Mouse (Mus musculus): Measurements from ENCODE around the gene Tulp3. TPM values are rescaled to one million over a fixed set of nuclear protein-coding genes. Genes with fewer than 3 reads are reported as not detected.
A peak's percentile ranks its signal among the peaks of the same experiment; 100 is the strongest.

Gene Tulp3
- polyA plus RNA-seq, 1 experiment from 2014 or later: 23.4 TPM

DNA sequence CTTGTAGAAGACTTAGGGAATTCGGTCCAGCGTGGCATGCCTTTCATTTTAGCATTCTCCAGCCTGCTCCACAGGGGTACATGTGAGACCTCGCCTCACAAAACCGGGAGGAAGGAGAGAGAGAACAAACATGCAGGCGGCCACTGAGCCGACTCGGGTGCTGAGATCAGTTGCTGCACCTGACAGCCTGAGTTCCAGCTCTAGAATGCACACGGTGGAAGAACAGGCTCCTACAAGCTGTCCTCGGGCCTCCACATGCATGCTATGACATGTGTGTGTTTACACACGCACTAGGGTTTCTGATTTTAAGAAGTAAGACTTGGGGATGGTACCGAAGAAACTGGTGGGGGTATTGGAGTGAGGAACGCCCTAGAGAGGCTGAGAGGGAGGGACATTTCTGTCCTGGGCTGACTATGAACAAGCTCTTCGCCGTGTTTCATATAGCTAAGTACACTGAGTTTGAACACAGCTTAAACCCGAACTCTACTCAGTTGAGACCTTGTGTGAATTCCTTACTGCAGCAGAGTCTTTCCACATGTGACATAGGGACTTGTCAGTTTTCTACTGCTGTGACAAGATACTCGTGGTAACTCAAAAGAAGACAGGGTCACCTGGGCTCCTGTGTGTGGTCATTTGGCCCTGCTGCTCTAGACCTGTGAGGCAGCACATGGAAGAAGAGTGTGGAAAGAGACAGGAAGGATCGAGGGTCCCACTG is 20.9 kb upstream of the Tulp3 start:
- H3K27ac ChIP-seq (replicated peaks): no peak overlapping the region
- peaks cover 62% of the 10 kb centered on the region for H3K36me3 ChIP-seq (replicated peaks)
- whole genome bisulfite sequencing: 90% methylated on average over 17 of the region's 17 CpGs
- no peak overlapping the region for H3K4me3 ChIP-seq
- no peaks in the 10 kb centered on the region for H3K27me3 ChIP-seq (replicated peaks; ENCODE audit: low read depth, poor library complexity, severe bottlenecking)
- DNase-seq (ENCODE audit: low spot score): no peak
- peaks cover 24% of the 10 kb centered on the region for H3K4me1 ChIP-seq
- no peaks in the 10 kb centered on the region for H3K9me3 ChIP-seq

DNA sequence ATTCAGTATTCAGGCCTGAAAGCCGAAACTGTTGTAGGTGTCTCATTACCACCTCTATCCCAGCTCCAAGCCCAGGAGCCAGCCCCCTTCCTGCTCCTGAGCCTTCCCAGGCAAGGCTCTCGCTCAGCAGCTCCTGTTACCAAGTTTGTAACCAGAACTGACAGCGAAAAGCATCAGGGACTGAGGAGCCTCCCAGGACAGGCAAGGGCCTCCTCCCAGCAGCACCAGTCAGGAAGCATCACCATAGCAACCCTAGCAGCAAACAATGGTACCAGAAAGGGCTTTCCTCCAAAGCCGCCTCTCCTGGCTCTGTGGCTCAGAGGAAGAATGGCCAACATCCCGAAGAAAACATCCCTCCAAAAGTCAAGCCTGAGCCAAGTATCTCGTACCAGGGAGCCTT is 19.5 kb upstream of the Tulp3 start, which contains the start of the genes Tex52 and Gm44596:
TSS of gene Tex52 (plus strand) at position 265 of the 400 bp plus-strand sequence.
TSS of gene Gm44596 (plus strand) at position 312 of the 400 bp plus-strand sequence.
- DNase-seq (ENCODE audit: low spot score): peak; percentile 64
- no peaks in the 10 kb centered on the region for H3K9me3 ChIP-seq
- H3K4me3 ChIP-seq: peak within 1 kb of the TSS; percentile 22; the same call in 1 of the 2 replicates
- H3K27ac ChIP-seq (replicated peaks): peak within 1 kb of the TSS; percentile 48; the same call in 1 of the 2 replicates
- 36% methylated on average over 6 of the region's 6 CpGs for WGBS
- no peaks in the 10 kb centered on the region for H3K27me3 ChIP-seq (replicated peaks; ENCODE audit: low read depth, poor library complexity, severe bottlenecking)
- peaks cover 24% of the 10 kb centered on the region for H3K4me1 ChIP-seq
- peaks cover 75% of the 10 kb centered on the region for H3K36me3 ChIP-seq (replicated peaks)

DNA sequence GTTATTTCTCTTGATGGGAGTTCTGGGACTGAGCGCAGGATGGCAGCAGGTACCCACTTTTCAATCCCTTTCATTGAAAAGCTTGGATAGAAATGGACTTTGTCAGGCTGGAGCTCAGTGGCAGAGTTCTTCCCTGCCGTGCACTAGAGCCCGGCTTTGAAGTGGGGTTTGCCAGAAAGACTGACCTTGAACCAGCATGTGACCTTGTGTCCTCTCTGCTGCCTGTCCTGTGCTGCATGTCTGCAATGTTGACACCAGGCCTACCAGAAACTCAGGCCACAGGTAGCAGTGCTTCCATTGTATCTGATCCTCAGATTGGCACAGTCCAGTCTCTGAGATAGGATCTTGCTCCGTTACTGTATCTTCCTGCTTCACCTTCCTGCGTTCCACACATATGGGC is 14.4 kb upstream of the Tulp3 start:
- no peak overlapping the region for H3K4me3 ChIP-seq
- WGBS: 95% methylated on average over 5 of the region's 5 CpGs

DNA sequence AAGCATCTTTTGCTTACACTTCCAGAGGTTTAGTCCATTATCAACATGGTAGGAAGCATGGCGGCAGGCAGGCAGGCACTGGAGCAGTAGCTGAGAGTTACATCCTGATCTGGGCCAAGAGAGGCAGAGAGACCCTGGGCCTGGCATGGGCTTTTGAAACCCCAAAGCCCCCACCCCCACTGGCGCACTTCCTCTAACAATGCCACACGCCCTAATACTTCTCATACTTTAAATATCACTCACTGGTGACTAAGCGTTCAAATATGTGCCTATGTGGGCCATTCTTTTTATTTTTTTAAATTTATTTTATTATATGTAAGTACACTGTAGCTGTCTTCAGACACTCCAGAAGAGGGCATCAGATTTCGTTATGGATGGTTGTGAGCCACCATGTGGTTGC is 10.8 kb upstream of the Tulp3 start:
- WGBS: 96% methylated on average over 5 of the region's 5 CpGs
- H3K27ac ChIP-seq (replicated peaks): no peak overlapping the region
- no peaks in the 10 kb centered on the region for H3K9me3 ChIP-seq
- no peak for DNase-seq (ENCODE audit: low spot score)
- peaks cover 72% of the 10 kb centered on the region for H3K36me3 ChIP-seq (replicated peaks)
- H3K27me3 ChIP-seq (replicated peaks; ENCODE audit: low read depth, poor library complexity, severe bottlenecking): no peaks in the 10 kb centered on the region
- H3K4me3 ChIP-seq: no peak overlapping the region
- peaks cover 23% of the 10 kb centered on the region for H3K4me1 ChIP-seq

More for the DNA sequence above, 14.4 kb upstream of the Tulp3 start:
- no peak for DNase-seq (ENCODE audit: low spot score)
- Histone ChIP-seq H3K27ac (replicated peaks) (no peak overlapping the region), H3K36me3 (replicated peaks) (peaks cover 100% of the 10 kb centered on the region), H3K27me3 (replicated peaks; ENCODE audit: low read depth, poor library complexity, severe bottlenecking) (no peaks in the 10 kb centered on the region), H3K4me1 (peaks cover 23% of the 10 kb centered on the region), H3K9me3 (no peaks in the 10 kb centered on the region)

DNA sequence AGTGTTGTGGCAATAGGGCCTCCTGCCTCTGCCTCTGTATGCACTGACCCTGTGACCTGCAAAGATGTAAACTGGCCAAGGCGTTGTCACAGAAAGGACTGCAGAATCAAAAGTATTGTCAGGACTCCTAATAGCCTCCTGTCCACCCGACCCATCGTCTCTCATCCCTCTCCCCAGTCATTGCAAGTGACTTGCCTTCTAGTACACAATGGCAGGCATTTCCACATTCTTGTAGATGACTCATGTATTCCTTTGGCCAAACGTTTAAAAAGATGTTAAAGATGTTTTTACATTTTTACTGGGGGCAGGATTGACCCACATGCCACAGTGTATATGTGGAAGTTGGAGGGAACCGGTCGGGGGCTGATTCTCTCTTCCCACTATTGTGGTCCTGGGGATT is 9.1 kb upstream of the Tulp3 start:
- Histone ChIP-seq H3K4me3 (peak overlapping the region; percentile 21; the same call in 1 of the 2 replicates), H3K4me1 (peaks cover 40% of the 10 kb centered on the region), H3K36me3 (replicated peaks) (peaks cover 63% of the 10 kb centered on the region), H3K9me3 (no peaks in the 10 kb centered on the region), H3K27ac (replicated peaks) (no peak overlapping the region), H3K27me3 (replicated peaks; ENCODE audit: low read depth, poor library complexity, severe bottlenecking) (no peaks in the 10 kb centered on the region)
- DNase-seq (ENCODE audit: low spot score): no peak
- WGBS: 85% methylated on average over 6 of the region's 6 CpGs

DNA sequence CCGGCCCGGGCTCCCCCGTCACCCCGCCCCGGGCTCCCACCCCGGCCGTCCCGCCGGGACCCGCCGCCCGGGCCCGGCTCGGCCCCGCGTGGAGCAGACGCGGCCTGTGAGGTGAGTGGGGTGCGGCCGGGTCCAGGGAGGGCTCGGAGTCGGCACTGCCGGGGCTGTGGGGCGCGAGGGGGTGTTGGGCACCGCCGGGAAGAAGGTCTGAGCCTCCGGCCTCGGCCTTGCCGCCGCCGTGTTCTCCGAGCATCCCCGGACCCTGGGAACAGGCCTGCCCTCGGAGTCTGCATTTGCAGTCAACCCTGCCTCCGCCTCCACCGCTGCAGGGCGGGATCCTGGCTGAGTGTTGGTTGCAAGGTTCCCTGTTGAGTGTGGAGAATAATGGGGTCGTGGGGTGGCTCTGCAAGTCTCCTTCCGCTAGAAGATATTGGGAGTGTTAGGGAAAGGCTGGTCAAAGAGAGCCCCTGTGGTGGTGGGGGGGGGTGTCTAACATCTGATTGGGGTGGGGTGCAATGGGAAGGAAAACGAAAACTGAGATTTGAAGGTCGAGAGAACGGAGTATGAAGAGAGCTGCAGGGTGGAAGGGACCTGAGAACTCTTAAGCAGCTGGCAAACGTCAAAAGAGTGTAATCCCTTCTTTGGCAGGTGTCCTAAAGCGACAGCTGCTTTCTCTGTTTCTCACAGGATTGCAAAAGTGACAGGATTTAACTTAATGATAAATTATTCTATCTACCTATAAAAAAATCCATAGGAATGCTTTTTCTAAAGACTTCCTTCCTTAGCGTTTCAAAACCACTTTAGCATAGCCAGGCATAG is 7.6 kb upstream of the Tulp3 start:
- Histone ChIP-seq H3K36me3 (replicated peaks) (peaks cover 59% of the 10 kb centered on the region), H3K4me1 (peaks cover 43% of the 10 kb centered on the region)

DNA sequence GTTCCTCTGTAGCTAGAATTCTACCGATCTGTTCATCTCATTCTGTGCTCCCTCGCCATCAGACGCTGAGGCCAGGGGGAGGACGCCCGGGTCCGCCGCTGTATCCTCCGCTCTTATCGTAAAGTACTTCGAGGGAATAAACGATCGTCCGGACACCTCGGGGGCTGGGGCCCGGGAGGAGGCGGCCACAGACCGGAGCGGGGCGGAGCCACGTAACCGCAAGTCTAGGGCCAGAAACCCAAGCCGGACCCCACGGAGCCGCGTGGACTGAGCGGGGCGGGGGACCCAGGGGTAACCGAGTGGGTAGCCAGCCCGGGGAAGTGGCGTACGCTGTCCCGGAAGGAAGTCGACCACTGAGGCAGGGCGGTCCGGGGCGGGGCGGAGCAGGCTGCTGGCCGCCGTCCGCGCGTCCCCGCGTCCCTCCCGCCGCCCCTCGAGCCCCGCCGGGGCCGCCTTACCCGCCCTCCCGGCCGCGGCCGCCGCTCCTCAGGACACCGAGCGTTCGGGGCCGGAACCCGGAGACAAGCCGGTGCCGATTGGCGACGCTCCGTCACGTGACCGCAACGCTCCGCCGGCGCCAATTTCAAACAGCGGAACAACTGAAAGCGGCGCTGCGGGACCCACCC is 6.8 kb upstream of the Tulp3 start, which contains the start of the genes Rhno1 and Foxm1:
TSS of gene Rhno1 (minus strand) at position 531 of the 626 bp plus-strand sequence.
TSS of gene Foxm1 (plus strand) at position 587 of the 626 bp plus-strand sequence.
- peak within 1 kb of the TSS; percentile 88 for H3K4me3 ChIP-seq
- no peaks in the 10 kb centered on the region for H3K9me3 ChIP-seq
- peaks cover 59% of the 10 kb centered on the region for H3K36me3 ChIP-seq (replicated peaks)
- under 1% methylated on average over 75 of the region's 76 CpGs for WGBS
- peaks cover 43% of the 10 kb centered on the region for H3K4me1 ChIP-seq
- DNase-seq (ENCODE audit: low spot score): peak; percentile 92
- peak within 1 kb of the TSS; percentile 96 for H3K27ac ChIP-seq (replicated peaks)
- H3K27me3 ChIP-seq (replicated peaks; ENCODE audit: low read depth, poor library complexity, severe bottlenecking): no peaks in the 10 kb centered on the region

More for the DNA sequence above, 7.6 kb upstream of the Tulp3 start:
- DNase-seq (ENCODE audit: low spot score): no peak
- Histone ChIP-seq H3K27ac (replicated peaks) (peak overlapping the region; percentile 96), H3K4me3 (peak overlapping the region; percentile 88), H3K9me3 (no peaks in the 10 kb centered on the region), H3K27me3 (replicated peaks; ENCODE audit: low read depth, poor library complexity, severe bottlenecking) (no peaks in the 10 kb centered on the region)
- 1% methylated on average over 46 of the region's 46 CpGs for WGBS

DNA sequence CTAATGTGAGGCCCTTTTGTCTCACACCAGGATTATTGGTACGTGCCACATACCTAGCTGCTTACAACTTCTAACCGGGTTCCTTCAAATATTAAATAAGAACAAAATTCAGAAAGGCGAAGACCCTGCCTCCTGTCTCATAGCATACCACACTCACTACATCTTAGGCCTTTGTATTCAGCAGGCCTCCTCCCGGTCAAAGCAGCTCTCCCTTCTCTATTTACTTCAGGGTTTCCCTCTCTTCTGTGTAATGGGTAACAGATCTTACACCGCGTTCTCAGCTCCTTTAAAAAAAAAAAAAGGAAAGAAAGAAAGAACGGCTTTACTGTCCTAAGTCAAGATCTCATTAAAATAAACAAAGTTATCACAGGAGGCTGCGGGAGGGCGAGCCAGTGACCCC is 6.2 kb upstream of the Tulp3 start:
- H3K27me3 ChIP-seq (replicated peaks; ENCODE audit: low read depth, poor library complexity, severe bottlenecking): no peaks in the 10 kb centered on the region
- H3K36me3 ChIP-seq (replicated peaks): peaks cover 59% of the 10 kb centered on the region
- no peaks in the 10 kb centered on the region for H3K9me3 ChIP-seq
- peaks cover 43% of the 10 kb centered on the region for H3K4me1 ChIP-seq
- WGBS: 17% methylated on average over 9 of the region's 9 CpGs
- peak overlapping the region; percentile 96 for H3K27ac ChIP-seq (replicated peaks)
- DNase-seq (ENCODE audit: low spot score): no peak
- H3K4me3 ChIP-seq: peak overlapping the region; percentile 88

DNA sequence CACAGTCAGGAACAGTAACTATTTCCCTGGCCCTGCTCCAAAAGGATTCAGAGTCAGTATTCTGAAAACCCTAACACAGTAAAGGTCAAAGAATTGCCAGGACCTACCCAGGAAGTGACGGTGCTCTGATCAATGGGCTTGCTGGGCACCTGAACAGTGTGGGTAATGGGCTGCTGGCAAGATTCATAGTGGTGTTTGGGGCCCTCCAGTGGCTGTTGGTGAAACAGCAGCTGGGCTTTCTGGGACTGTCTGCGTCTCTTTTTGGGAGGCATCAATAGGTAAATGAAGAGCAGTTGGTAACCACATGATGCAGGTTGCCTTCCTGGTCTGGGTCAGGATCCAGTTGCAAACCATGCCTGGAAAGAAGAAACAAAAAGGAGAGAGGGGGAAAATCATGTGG is 3.3 kb upstream of the Tulp3 start:
- WGBS: 39% methylated on average over 2 of the region's 2 CpGs
- H3K4me3 ChIP-seq: no peak overlapping the region
- H3K9me3 ChIP-seq: no peaks in the 10 kb centered on the region
- H3K27ac ChIP-seq (replicated peaks): no peak overlapping the region
- peaks cover 38% of the 10 kb centered on the region for H3K36me3 ChIP-seq (replicated peaks)
- peak; percentile 72 for DNase-seq (ENCODE audit: low spot score)
- H3K27me3 ChIP-seq (replicated peaks; ENCODE audit: low read depth, poor library complexity, severe bottlenecking): no peaks in the 10 kb centered on the region
- H3K4me1 ChIP-seq: peaks cover 46% of the 10 kb centered on the region

DNA sequence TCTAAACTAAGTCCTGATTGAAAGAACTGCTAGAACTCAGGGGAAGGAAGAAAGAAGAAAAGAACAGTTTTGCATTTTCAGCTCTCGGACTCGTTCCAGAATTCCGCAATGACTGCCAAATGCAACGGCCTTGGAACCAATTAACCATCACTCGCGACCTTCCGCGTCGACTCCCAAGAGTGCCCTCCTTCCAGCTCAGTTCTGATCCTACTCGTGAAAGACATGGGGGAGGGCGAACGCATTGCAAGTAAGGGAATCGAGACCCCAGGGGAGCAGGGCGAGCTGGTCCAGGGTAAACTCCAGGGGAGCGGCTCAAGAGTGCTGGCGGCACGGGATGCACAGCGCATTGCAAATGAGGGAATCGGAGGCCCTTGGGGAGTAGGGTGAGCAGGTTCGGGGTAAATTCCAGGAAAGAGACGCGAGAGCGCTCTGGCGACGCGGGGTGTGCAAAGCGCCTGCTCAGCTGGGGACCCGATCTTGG is 410 bp downstream of the Tulp3 start:
- DNase-seq (ENCODE audit: low spot score): no peak
- Histone ChIP-seq H3K27ac (replicated peaks) (peak overlapping the region; percentile 92), H3K9me3 (no peaks in the 10 kb centered on the region), H3K36me3 (replicated peaks) (peaks cover 57% of the 10 kb centered on the region), H3K27me3 (replicated peaks; ENCODE audit: low read depth, poor library complexity, severe bottlenecking) (no peaks in the 10 kb centered on the region), H3K4me3 (peak overlapping the region; percentile 88), H3K4me1 (peaks cover 32% of the 10 kb centered on the region)
- WGBS: under 1% methylated on average over 28 of the region's 28 CpGs

DNA sequence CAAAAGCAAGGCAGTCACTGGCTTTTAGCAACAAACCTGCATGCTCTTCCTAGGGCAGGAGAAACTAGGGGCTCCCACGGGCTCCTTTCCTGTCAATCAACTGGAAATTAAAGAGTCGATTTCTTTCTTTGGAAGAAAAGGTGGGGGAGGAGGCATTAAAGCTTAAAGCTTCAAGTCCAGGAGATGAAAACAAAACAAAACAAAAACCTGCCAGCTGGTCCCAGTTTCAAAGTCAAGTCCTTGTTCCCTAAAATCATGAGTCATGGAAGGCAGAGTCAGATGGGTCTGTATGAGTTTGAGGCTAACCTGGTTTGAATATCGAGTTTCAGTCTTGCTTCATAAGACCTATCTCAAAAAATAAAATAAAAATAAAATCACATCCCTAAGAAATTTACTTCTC is 1.5 kb downstream of the Tulp3 start:
- Histone ChIP-seq H3K4me3 (peak overlapping the region; percentile 88), H3K27me3 (replicated peaks; ENCODE audit: low read depth, poor library complexity, severe bottlenecking) (no peaks in the 10 kb centered on the region), H3K36me3 (replicated peaks) (peaks cover 58% of the 10 kb centered on the region), H3K4me1 (peaks cover 31% of the 10 kb centered on the region), H3K9me3 (no peaks in the 10 kb centered on the region), H3K27ac (replicated peaks) (no peak overlapping the region)
- DNase-seq (ENCODE audit: low spot score): no peak
- 49% methylated on average over 3 of the region's 3 CpGs for WGBS

DNA sequence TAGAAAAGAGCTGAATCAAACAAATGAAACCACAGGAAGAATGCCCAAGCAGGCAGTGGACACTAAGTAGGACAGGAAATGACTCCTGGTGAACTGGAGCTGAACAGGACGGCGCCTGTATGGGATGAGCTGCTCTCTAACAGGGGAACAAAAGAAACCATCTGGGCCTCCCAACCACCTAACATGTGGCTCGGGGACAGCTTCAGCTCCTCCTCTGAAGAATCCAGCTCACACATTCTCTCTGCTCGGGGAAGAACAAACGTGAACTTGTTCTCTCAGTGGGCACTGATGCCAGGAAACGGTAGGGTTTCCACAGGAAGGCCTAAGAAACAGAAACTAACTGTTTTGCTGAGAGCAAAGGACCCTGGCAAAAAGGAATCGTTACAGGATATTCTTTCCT is 5.9 kb downstream of the Tulp3 start:
- Histone ChIP-seq H3K27ac (replicated peaks) (peak overlapping the region; percentile 49; the same call in 1 of the 2 replicates), H3K27me3 (replicated peaks; ENCODE audit: low read depth, poor library complexity, severe bottlenecking) (no peaks in the 10 kb centered on the region), H3K4me3 (no peak overlapping the region), H3K4me1 (peaks cover 24% of the 10 kb centered on the region), H3K9me3 (no peaks in the 10 kb centered on the region), H3K36me3 (replicated peaks) (peaks cover 34% of the 10 kb centered on the region)
- 34% methylated on average over 7 of the region's 7 CpGs for WGBS
- no peak for DNase-seq (ENCODE audit: low spot score)
